Mouse (Mus musculus) cerebellum, adult (tissue): ENCODE results near the gene Gm49320.

ENCODE experiments used
- ATAC-seq: cut with Nextera tagmentation; 2 replicates; pipeline ENCODE4 v1.9.2; 2017; ENCODE audit warnings: mild to moderate bottlenecking, moderate library complexity, mixed read lengths; ENCODE audit not compliant: insufficient number of reproducible peaks, low FRiP score, low TSS enrichment

Gm49320 gene

GRCm38 (mm10) chr8:4256911-4257310 is 18.2 kb downstream of the Gm49320 start:
- ATAC-seq = no peak

- ATAC-seq = no peak
Measured at GRCm38 (mm10) chr8:4257350-4257749, 18.7 kb downstream of the Gm49320 start.

- ATAC-seq = no peak
Measured at GRCm38 (mm10) chr8:4258233-4258632, 19.6 kb downstream of the Gm49320 start.

GRCm38 (mm10) chr8:4258678-4259077 is 20.0 kb downstream of the Gm49320 start:
- ATAC-seq = no peak

GRCm38 (mm10) chr8:4259125-4259804 is 20.6 kb downstream of the Gm49320 start, which contains the start of gene Ctxn1:
TSS of gene Ctxn1 (minus strand) at chr8:4259274.
- ATAC-seq = peak; percentile 60

- no peak for ATAC-seq
Measured at GRCm38 (mm10) chr8:4259805-4260170, 21.1 kb downstream of the Gm49320 start.

GRCm38 (mm10) chr8:4263105-4263791 is 24.6 kb downstream of the Gm49320 start:
- no peak for ATAC-seq

GRCm38 (mm10) chr8:4265160-4265914 is 26.7 kb downstream of the Gm49320 start:
- no peak for ATAC-seq

GRCm38 (mm10) chr8:4267627-4268026 is 29.0 kb downstream of the Gm49320 start:
- ATAC-seq = no peak

- no peak for ATAC-seq
Measured at GRCm38 (mm10) chr8:4269609-4270008, 30.9 kb downstream of the Gm49320 start.

GRCm38 (mm10) chr8:4275275-4276110 is 36.8 kb downstream of the Gm49320 start, which contains the start of gene Timm44:
TSS of gene Timm44 (minus strand) at chr8:4275913.
- peak; percentile 95 for ATAC-seq

GRCm38 (mm10) chr8:4276111-4276465 is 37.4 kb downstream of the Gm49320 start:
- ATAC-seq = no peak

GRCm38 (mm10) chr8:4292738-4293137 is 54.1 kb downstream of the Gm49320 start:
- ATAC-seq = no peak

- no peak for ATAC-seq
Measured at GRCm38 (mm10) chr8:4297822-4298221, 59.2 kb downstream of the Gm49320 start.
